Mouse (Mus musculus) stomach, embryonic 15.5 days (tissue): ENCODE results near the gene Osbpl10. TPM values are rescaled to one million over a fixed set of nuclear protein-coding genes. Genes with fewer than 3 reads are reported as not detected.

Experiments used
- ATAC-seq: fragments of 200-750 bp; cut with Nextera tagmentation; 2 replicates; pipeline ENCODE4 v1.8.0; 2017; ENCODE audit warnings: low read depth, moderate number of reproducible peaks, moderate TSS enrichment; ENCODE audit not compliant: insufficient read depth, low FRiP score
- H3K27ac ChIP-seq: fragments of 300-500 bp; sonication (generic); 2 replicates; pipeline ENCODE4 v1.5.1; 2015; ENCODE audit warnings: mild to moderate bottlenecking, inconsistent platforms
- H3K27me3 ChIP-seq: fragments of 300-500 bp; sonication (generic); replicated peaks from 2 replicates; pipeline ENCODE4 v1.6.1; 2015; ENCODE audit warnings: inconsistent platforms
- H3K36me3 ChIP-seq: fragments of 300-500 bp; sonication (generic); 2 replicates; pipeline ENCODE4 v1.6.1; 2015; ENCODE audit warnings: inconsistent platforms
- H3K4me1 ChIP-seq: fragments of 300-500 bp; sonication (generic); 2 replicates; pipeline ENCODE4 v1.6.1; 2015; ENCODE audit warnings: inconsistent platforms
- H3K4me2 ChIP-seq: fragments of 300-500 bp; sonication (generic); 2 replicates; pipeline ENCODE4 v1.6.1; 2015; ENCODE audit warnings: mild to moderate bottlenecking, inconsistent platforms
- H3K4me3 ChIP-seq: fragments of 300-500 bp; sonication (generic); replicated peaks from 2 replicates; pipeline ENCODE4 v1.5.1; 2015; ENCODE audit warnings: inconsistent platforms
- H3K9ac ChIP-seq: fragments of 300-500 bp; sonication (generic); 2 replicates; pipeline ENCODE4 v1.6.1; 2015; ENCODE audit warnings: inconsistent platforms
- H3K9me3 ChIP-seq: fragments of 300-500 bp; sonication (generic); 2 replicates; pipeline ENCODE4 v1.6.1; 2016; ENCODE audit warnings: inconsistent platforms
- WGBS: fragments of 180-500 bp; shearing (Covaris S2); methylation state at CpG from one replicate; pipeline ENCODE4 v1.1.7; 2015; 5-methylcytosine and 5-hydroxymethylcytosine counted together
- polyA plus RNA-seq: library from polyadenylated mRNA; unstranded; fragments of >200 nt; fragmentation: Nextera tagmentation; extraction: Ambion mirVana; gene quantifications from 2 replicates; pipeline ENCODE4 v1.2.1, GENCODE M21; 2015

The Osbpl10 gene
- polyA plus RNA-seq, 1 experiment from 2014 or later = 2.0 TPM

- 70% methylated on average over 6 of the region's 6 CpGs for WGBS
- H3K9ac ChIP-seq = no peak overlapping the region
- H3K4me2 ChIP-seq = no peak overlapping the region
- no peak overlapping the region for H3K4me3 ChIP-seq
- H3K36me3 ChIP-seq = peaks cover 15% of the 10 kb centered on the region
- no peaks in the 10 kb centered on the region for H3K9me3 ChIP-seq
- no peak overlapping the region for H3K27ac ChIP-seq
- H3K4me1 ChIP-seq = no peaks in the 10 kb centered on the region
- H3K27me3 ChIP-seq = no peaks in the 10 kb centered on the region
- no peak; the same call in 1 of the 2 replicates for ATAC-seq
Observed at GRCm38 (mm10) chr9:115274806-115275205, 296.4 kb downstream of the Osbpl10 start.

GRCm38 (mm10) chr9:115278641-115279040 is 300.3 kb downstream of the Osbpl10 start:
- 84% methylated on average over 1 of the region's 1 CpGs for WGBS
- Histone ChIP-seq H3K27ac (no peak overlapping the region), H3K36me3 (peaks cover 17% of the 10 kb centered on the region), H3K27me3 (no peaks in the 10 kb centered on the region), H3K4me2 (no peak overlapping the region), H3K9ac (no peak overlapping the region), H3K4me1 (no peaks in the 10 kb centered on the region), H3K9me3 (no peaks in the 10 kb centered on the region), H3K4me3 (no peak overlapping the region)
- no peak for ATAC-seq

Other genes with a start within 250 kb of the Osbpl10 start
- 58.7 and 60.9 TPM in 2 replicates for gene Cmtm6, start 247.5 kb upstream of the Osbpl10 start, polyA plus RNA-seq
- 103 and 105 TPM in 2 replicates for gene Cmtm7, start 196.7 kb upstream of the Osbpl10 start, polyA plus RNA-seq
- gene Cmtm8, start 134.4 kb upstream of the Osbpl10 start, polyA plus RNA-seq = 63.7 and 66.1 TPM in 2 replicates
- 17.3 and 18.6 TPM in 2 replicates for gene Gpd1l, start 44.6 kb upstream of the Osbpl10 start, polyA plus RNA-seq
- gene Rps27rt, start 4.2 kb downstream of the Osbpl10 start, polyA plus RNA-seq = 360 and 1,042 TPM in 2 replicates